Mouse (Mus musculus) right cerebral cortex, postnatal 36 days (tissue): ENCODE results near the gene Ndufa6.
"Not testable (repeated sequence)": the region's sequence is repeated elsewhere in the genome, so short reads cannot be mapped to it uniquely, and the experiment has no call there.

ENCODE experiments used
- DNase-seq, 2 experiments: peaks; one replicate each; pipeline ENCODE4 v3.0.0; 2022; ENCODE audit warnings: low spot score in 2 of 2, mixed read lengths in 1 of 2

The Ndufa6 gene

GRCm38 (mm10) chr15:82354126-82354945 lies at the start of gene Ndufa6:
TSS of gene Ndufa6 (minus strand) at chr15:82354322.
- peak; percentile 93 to 96 for DNase-seq

GRCm38 (mm10) chr15:82403606-82404005 lies 49.5 kb upstream of the Ndufa6 start:
- no peak for DNase-seq

GRCm38 (mm10) chr15:82402741-82403140 lies 48.6 kb upstream of the Ndufa6 start:
- no peak for DNase-seq

GRCm38 (mm10) chr15:82402106-82402505 lies 48.0 kb upstream of the Ndufa6 start:
- no peak for DNase-seq

- no peak for DNase-seq
Observed at GRCm38 (mm10) chr15:82401516-82401915, 47.4 kb upstream of the Ndufa6 start.

- DNase-seq = not testable (repeated sequence)
Observed at GRCm38 (mm10) chr15:82395955-82396354, 41.8 kb upstream of the Ndufa6 start.

- DNase-seq = not testable (repeated sequence)
Observed at GRCm38 (mm10) chr15:82393922-82394321, 39.8 kb upstream of the Ndufa6 start, which contains the start of gene Cyp2d11. TSS of gene Cyp2d11 (minus strand) at chr15:82394022.

- not testable (repeated sequence) for DNase-seq
Observed at GRCm38 (mm10) chr15:82389916-82390315, 35.8 kb upstream of the Ndufa6 start.

- DNase-seq = no peak
Observed at GRCm38 (mm10) chr15:82385729-82386128, 31.6 kb upstream of the Ndufa6 start.

GRCm38 (mm10) chr15:82382441-82382840 lies 28.3 kb upstream of the Ndufa6 start:
- DNase-seq = no peak

- DNase-seq = no peak
Observed at GRCm38 (mm10) chr15:82380714-82381062, 26.6 kb upstream of the Ndufa6 start.

- peak in 1 of 2 experiments; percentile 10 for DNase-seq
Observed at GRCm38 (mm10) chr15:82379871-82380713, 26.0 kb upstream of the Ndufa6 start, which contains the start of gene Cyp2d22. TSS of gene Cyp2d22 (minus strand) at chr15:82380260.

GRCm38 (mm10) chr15:82379511-82379870 lies 25.4 kb upstream of the Ndufa6 start:
- no peak for DNase-seq

- no peak for DNase-seq
Observed at GRCm38 (mm10) chr15:82378261-82379180, 24.4 kb upstream of the Ndufa6 start.

GRCm38 (mm10) chr15:82377701-82378100 lies 23.6 kb upstream of the Ndufa6 start:
- no peak for DNase-seq

GRCm38 (mm10) chr15:82376393-82377138 lies 22.4 kb upstream of the Ndufa6 start:
- DNase-seq = peak; percentile 23 to 31

- DNase-seq = no peak
Observed at GRCm38 (mm10) chr15:82375855-82376254, 21.7 kb upstream of the Ndufa6 start.

- DNase-seq = no peak
Observed at GRCm38 (mm10) chr15:82374437-82374836, 20.3 kb upstream of the Ndufa6 start.

- no peak for DNase-seq
Observed at GRCm38 (mm10) chr15:82372991-82373390, 18.9 kb upstream of the Ndufa6 start.

- DNase-seq = no peak
Observed at GRCm38 (mm10) chr15:82372446-82372845, 18.3 kb upstream of the Ndufa6 start.

GRCm38 (mm10) chr15:82368851-82369250 lies 14.7 kb upstream of the Ndufa6 start:
- DNase-seq = no peak
